Mouse (Mus musculus) ES-Bruce4 (cell line): ENCODE data around the gene Rsad2. TPM values are rescaled to one million over a fixed set of nuclear protein-coding genes. Genes with fewer than 3 reads are reported as not detected.
A peak's percentile ranks its signal among the peaks of the same experiment; 100 is the strongest.

ENCODE experiments used
- H3K27ac ChIP-seq: 2 replicates; pipeline ENCODE4 v1.5.1; 2012; ENCODE audit warnings: low read length, inconsistent platforms; ENCODE audit not compliant: insufficient read depth
- H3K27me3 ChIP-seq: 2 replicates; pipeline ENCODE4 v1.6.1; 2012; ENCODE audit warnings: mild to moderate bottlenecking, low read length, inconsistent platforms; ENCODE audit not compliant: control insufficient read depth, poor library complexity, insufficient read depth, severe bottlenecking
- H3K36me3 ChIP-seq: 2 replicates; pipeline ENCODE4 v1.6.1; 2012; ENCODE audit warnings: inconsistent platforms, mild to moderate bottlenecking, low read length, moderate library complexity; ENCODE audit not compliant: control insufficient read depth, poor library complexity, insufficient read depth, severe bottlenecking
- H3K4me1 ChIP-seq: one replicate; pipeline ENCODE4 v1.8.1; 2011; ENCODE audit warnings: low read length; ENCODE audit not compliant: control insufficient read depth, insufficient read depth
- H3K4me3 ChIP-seq: 2 replicates; pipeline ENCODE4 v1.5.1; 2011; ENCODE audit warnings: low read depth, mild to moderate bottlenecking, low read length
- H3K9ac ChIP-seq: 2 replicates; pipeline ENCODE4 v1.6.1; 2012; ENCODE audit warnings: low read depth, mild to moderate bottlenecking, inconsistent platforms; ENCODE audit not compliant: poor library complexity, severe bottlenecking
- H3K9me3 ChIP-seq: replicated peaks from 2 replicates; pipeline ENCODE4 v1.6.1; 2012; ENCODE audit warnings: mild to moderate bottlenecking, low read length, inconsistent platforms; ENCODE audit not compliant: control insufficient read depth, poor library complexity, insufficient read depth, severe bottlenecking
- CTCF ChIP-seq: IDR thresholded peaks from one replicate; pipeline ENCODE4 v1.8.1; 2011; ENCODE audit warnings: low read depth, low read length
- EP300 ChIP-seq: IDR thresholded peaks from 2 replicates; pipeline ENCODE4 v1.6.1; 2011; ENCODE audit warnings: low read depth, low read length; ENCODE audit not compliant: insufficient read depth
- POLR2A ChIP-seq: IDR thresholded peaks from one replicate; pipeline ENCODE4 v1.8.1; 2011; ENCODE audit warnings: low read length; ENCODE audit not compliant: insufficient read depth
- polyA plus RNA-seq: library from polyadenylated mRNA; stranded (reverse); fragments of >200 nt; gene quantifications from 2 replicates; pipeline ENCODE4 v1.2.4, GENCODE M21; 2011; ENCODE audit warnings: low read depth; ENCODE audit not compliant: missing spikeins, insufficient read depth, insufficient read length

Gene Rsad2
- polyA plus RNA-seq, 1 experiment: 0.42 TPM

- Histone ChIP-seq H3K4me1 (no peaks in the 10 kb centered on the region), H3K9me3 (no peaks in the 10 kb centered on the region), H3K27me3 (no peaks in the 10 kb centered on the region; the same call in 1 of the 2 replicates), H3K27ac (no peak overlapping the region), H3K9ac (no peak overlapping the region), H3K4me3 (no peak overlapping the region), H3K36me3 (no peaks in the 10 kb centered on the region)
- TF ChIP-seq EP300 (no peak), POLR2A (no peak), CTCF (no peak)
Measured at GRCm38 (mm10) chr12:26478196-26479004, 22.1 kb upstream of the Rsad2 start.

- H3K9me3 ChIP-seq: no peaks in the 10 kb centered on the region
- H3K36me3 ChIP-seq: no peaks in the 10 kb centered on the region
- H3K9ac ChIP-seq: no peak overlapping the region
- no peak overlapping the region for H3K4me3 ChIP-seq
- no peaks in the 10 kb centered on the region; the same call in 1 of the 2 replicates for H3K27me3 ChIP-seq
- TF ChIP-seq EP300 (no peak), CTCF (no peak), POLR2A (no peak)
- no peaks in the 10 kb centered on the region for H3K4me1 ChIP-seq
- H3K27ac ChIP-seq: no peak overlapping the region
Measured at GRCm38 (mm10) chr12:26477198-26477597, 20.9 kb upstream of the Rsad2 start.

GRCm38 (mm10) chr12:26473746-26474145, 17.5 kb upstream of the Rsad2 start:
- TF ChIP-seq POLR2A: no peak
- TF ChIP-seq CTCF: no peak
- no peak for TF ChIP-seq EP300
- Histone ChIP-seq H3K9me3 (no peaks in the 10 kb centered on the region), H3K36me3 (no peaks in the 10 kb centered on the region)

GRCm38 (mm10) chr12:26472770-26473481, 16.7 kb upstream of the Rsad2 start:
- Histone ChIP-seq H3K4me3 (no peak overlapping the region), H3K36me3 (no peaks in the 10 kb centered on the region), H3K9ac (no peak overlapping the region), H3K27me3 (no peaks in the 10 kb centered on the region; the same call in 1 of the 2 replicates), H3K27ac (no peak overlapping the region), H3K4me1 (no peaks in the 10 kb centered on the region), H3K9me3 (no peaks in the 10 kb centered on the region)
- TF ChIP-seq POLR2A (no peak), CTCF (no peak), EP300 (no peak)

More at GRCm38 (mm10) chr12:26473746-26474145, 17.5 kb upstream of the Rsad2 start:
- no peak overlapping the region for H3K4me3 ChIP-seq
- H3K9ac ChIP-seq: no peak overlapping the region
- no peaks in the 10 kb centered on the region for H3K4me1 ChIP-seq
- no peaks in the 10 kb centered on the region; the same call in 1 of the 2 replicates for H3K27me3 ChIP-seq
- H3K27ac ChIP-seq: no peak overlapping the region

- Histone ChIP-seq H3K9ac (no peak overlapping the region), H3K4me1 (no peaks in the 10 kb centered on the region), H3K36me3 (no peaks in the 10 kb centered on the region), H3K9me3 (no peaks in the 10 kb centered on the region), H3K4me3 (no peak overlapping the region), H3K27ac (no peak overlapping the region), H3K27me3 (no peaks in the 10 kb centered on the region; the same call in 1 of the 2 replicates)
- no peak for TF ChIP-seq CTCF
- no peak for TF ChIP-seq POLR2A
- TF ChIP-seq EP300: no peak
Measured at GRCm38 (mm10) chr12:26471376-26471775, 15.1 kb upstream of the Rsad2 start.

GRCm38 (mm10) chr12:26470042-26470409, 13.8 kb upstream of the Rsad2 start:
- Histone ChIP-seq H3K27ac (no peak overlapping the region), H3K4me3 (peak overlapping the region; percentile 79), H3K9ac (no peak overlapping the region), H3K4me1 (no peaks in the 10 kb centered on the region), H3K36me3 (no peaks in the 10 kb centered on the region), H3K9me3 (no peaks in the 10 kb centered on the region), H3K27me3 (no peaks in the 10 kb centered on the region)
- TF ChIP-seq CTCF: no peak
- TF ChIP-seq EP300: no peak
- TF ChIP-seq POLR2A: no peak
